Mouse (Mus musculus) thymus, adult 2 months (tissue): ENCODE results near the gene Pde10a. TPM values are rescaled to one million over a fixed set of nuclear protein-coding genes. Genes with fewer than 3 reads are reported as not detected.

Source experiments
- DNase-seq: peaks from one replicate; pipeline ENCODE4 v3.0.0; 2021
- H3K27ac ChIP-seq: fragments of 200-500 bp; 2 replicates; pipeline ENCODE4 v1.5.1; 2012; ENCODE audit warnings: low read length, control low read depth; ENCODE audit not compliant: control insufficient read depth, insufficient read depth
- H3K27me3 ChIP-seq: fragments of 200-500 bp; 2 replicates; pipeline ENCODE4 v1.6.1; 2012; ENCODE audit warnings: mild to moderate bottlenecking, low read length, moderate library complexity, mixed read lengths; ENCODE audit not compliant: control insufficient read depth, insufficient read depth
- H3K36me3 ChIP-seq: fragments of 200-500 bp; 2 replicates; pipeline ENCODE4 v1.6.1; 2012; ENCODE audit warnings: mild to moderate bottlenecking, low read length, moderate library complexity; ENCODE audit not compliant: control insufficient read depth, insufficient read depth
- H3K4me1 ChIP-seq: fragments of 200-500 bp; replicated peaks from 2 replicates; pipeline ENCODE4 v1.6.1; 2012; ENCODE audit warnings: low read length; ENCODE audit not compliant: control insufficient read depth, insufficient read depth
- H3K4me3 ChIP-seq: fragments of 200-500 bp; 2 replicates; pipeline ENCODE4 v1.5.1; 2012; ENCODE audit warnings: mild to moderate bottlenecking, low read length, control low read depth, moderate library complexity; ENCODE audit not compliant: control insufficient read depth, insufficient read depth
- CTCF ChIP-seq: fragments of 200-500 bp; IDR thresholded peaks from 2 replicates; pipeline ENCODE4 v1.5.1; 2012; ENCODE audit warnings: mild to moderate bottlenecking, control low read depth, low read length, moderate library complexity, borderline replicate concordance; ENCODE audit not compliant: control insufficient read depth, poor library complexity, insufficient read depth; ENCODE audit errors: extremely low read depth
- POLR2A ChIP-seq: fragments of 200-500 bp; IDR thresholded peaks from 2 replicates; pipeline ENCODE4 v1.6.1; 2012; ENCODE audit warnings: mild to moderate bottlenecking, low read length, control low read depth, moderate library complexity; ENCODE audit not compliant: control insufficient read depth, poor library complexity, insufficient read depth; ENCODE audit errors: extremely low read depth
- WGBS: fragments of 180-500 bp; shearing (Covaris S2); methylation state at CpG from one replicate; pipeline ENCODE4 v1.1.7; 2018; 5-methylcytosine and 5-hydroxymethylcytosine counted together
- polyA plus RNA-seq: library from polyadenylated mRNA; depleted of rRNA; stranded (reverse); fragments of >200 nt; gene quantifications from 2 replicates; pipeline ENCODE4 v1.2.3, GENCODE M21; 2012

Pde10a gene
- polyA plus RNA-seq, 1 experiment, result 4.8 TPM

DNA sequence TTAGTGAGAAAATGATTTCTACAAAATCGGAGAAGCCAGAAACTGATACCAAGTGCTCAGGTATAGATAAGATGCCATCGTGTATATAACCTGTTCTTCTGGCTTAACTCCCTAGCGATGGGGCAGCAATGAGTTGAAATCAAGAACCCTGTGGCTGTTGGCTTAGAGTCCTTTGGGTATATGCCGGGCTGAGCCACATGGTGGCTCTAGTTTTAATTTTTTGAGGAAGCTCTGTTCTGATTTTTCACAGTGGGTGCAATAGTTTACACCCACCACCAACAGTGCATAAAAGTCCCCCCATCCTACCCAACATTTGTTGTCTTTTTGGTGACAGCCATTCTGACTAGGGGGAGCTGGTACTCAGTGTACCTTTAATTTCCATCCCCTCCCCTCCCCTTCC lies 112.0 kb downstream of the Pde10a start:
- Histone ChIP-seq H3K4me1 (no peaks in the 10 kb centered on the region), H3K27ac (no peak overlapping the region), H3K36me3 (no peaks in the 10 kb centered on the region), H3K4me3 (no peak overlapping the region), H3K27me3 (no peaks in the 10 kb centered on the region)
- no peak for DNase-seq
- no peak for TF ChIP-seq POLR2A
- TF ChIP-seq CTCF, result no peak
- WGBS, result 59% methylated on average over 4 of the region's 4 CpGs

DNA sequence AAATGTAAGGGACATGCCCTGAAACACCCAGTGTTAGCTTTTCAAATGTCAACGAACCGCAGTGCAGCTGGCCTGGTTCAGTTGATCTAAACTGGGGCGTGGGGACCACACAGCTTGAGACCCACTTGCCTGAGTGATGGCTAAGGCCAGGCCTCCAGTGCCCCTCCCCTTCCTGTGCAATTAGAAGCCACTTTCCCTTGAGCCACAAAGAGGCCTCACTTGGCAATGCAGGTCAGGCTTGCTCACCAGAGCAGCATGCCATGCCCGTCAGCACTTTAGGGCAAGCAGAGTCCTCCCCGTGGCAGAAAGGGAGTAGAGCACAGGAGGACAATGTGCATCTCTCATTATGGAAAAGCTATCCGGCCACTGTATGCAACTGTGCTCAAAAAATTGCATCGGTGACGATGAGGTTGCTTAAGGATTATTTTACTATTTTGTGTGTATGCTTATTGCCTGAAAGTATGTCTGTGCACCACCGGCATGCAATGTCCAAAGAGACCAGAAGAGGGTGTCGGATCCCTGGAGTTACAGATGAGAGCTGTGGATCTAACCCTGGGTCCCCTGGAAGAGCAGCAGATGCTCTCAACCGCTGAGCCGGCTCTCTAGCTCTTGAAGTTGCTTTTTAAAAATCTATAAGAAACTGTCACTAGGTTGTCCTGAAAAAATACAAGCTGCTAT lies 114.7 kb downstream of the Pde10a start:
- no peak for TF ChIP-seq POLR2A
- Histone ChIP-seq H3K27me3 (no peaks in the 10 kb centered on the region), H3K36me3 (no peaks in the 10 kb centered on the region), H3K4me3 (no peak overlapping the region), H3K27ac (no peak overlapping the region), H3K4me1 (no peaks in the 10 kb centered on the region)
- 92% methylated on average over 12 of the region's 12 CpGs for WGBS
- DNase-seq, result no peak

DNA sequence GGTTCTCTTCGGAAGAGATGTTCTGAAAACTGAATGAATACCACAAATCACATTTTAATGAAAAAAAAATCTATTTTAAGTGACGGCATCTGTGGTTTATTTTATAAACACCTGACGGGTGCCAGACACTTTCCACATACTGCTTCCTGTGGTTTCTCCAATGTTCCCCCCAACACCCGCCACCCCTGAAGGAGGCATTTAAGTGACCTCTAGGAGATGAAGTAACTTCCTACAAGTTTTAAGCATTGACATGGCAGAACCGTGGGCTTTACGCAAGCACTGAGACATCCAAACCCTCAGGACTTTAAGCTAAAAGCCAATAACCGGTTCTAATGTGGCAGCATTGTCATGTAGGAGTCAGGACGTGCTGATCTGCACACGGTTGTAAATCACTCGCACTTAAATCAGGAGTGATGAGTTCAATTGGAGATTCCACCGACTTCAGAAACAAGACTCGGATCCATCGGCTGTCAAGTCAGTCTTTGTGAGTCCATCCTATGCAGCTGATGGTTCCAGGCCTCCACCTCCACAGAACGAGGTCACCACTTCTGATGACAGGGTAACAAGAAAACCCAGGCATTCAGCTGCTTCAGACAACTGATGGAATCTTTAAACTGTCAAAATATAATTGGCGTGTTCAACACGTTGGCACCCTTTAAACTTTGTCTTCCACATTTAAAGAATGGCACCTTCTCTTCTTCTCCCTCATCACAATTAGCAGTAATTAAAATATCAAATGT lies 115.7 kb downstream of the Pde10a start:
- Histone ChIP-seq H3K4me3 (no peak overlapping the region), H3K4me1 (no peaks in the 10 kb centered on the region), H3K27me3 (no peaks in the 10 kb centered on the region), H3K27ac (no peak overlapping the region), H3K36me3 (no peaks in the 10 kb centered on the region)
- whole genome bisulfite sequencing, result 30% methylated on average over 16 of the region's 16 CpGs
- TF ChIP-seq CTCF (no peak), POLR2A (no peak)
- no peak for DNase-seq

DNA sequence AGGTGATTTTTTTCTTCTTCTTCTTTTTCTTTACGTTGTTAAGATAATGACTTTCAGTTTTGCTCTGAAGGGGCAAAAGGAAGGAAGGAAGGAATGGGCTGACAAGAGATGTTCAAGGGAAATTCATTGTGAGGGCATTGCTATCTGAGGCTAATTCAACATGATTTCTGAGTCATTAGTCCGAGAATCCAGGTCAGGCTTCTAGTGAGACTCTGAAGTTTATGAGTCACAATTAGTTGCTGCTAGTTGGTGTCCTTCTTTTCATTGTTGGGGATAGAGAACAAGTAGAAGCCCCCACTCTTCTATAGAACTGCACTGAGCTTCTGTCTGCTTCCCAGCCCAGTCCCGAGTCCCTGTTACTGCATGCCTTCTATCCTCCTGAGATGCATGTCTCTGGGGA lies 116.3 kb downstream of the Pde10a start:
- no peaks in the 10 kb centered on the region for H3K27me3 ChIP-seq
- no peaks in the 10 kb centered on the region for H3K36me3 ChIP-seq
- no peaks in the 10 kb centered on the region for H3K4me1 ChIP-seq
- no peak for DNase-seq
- WGBS, result 33% methylated on average over 3 of the region's 3 CpGs
- no peak for TF ChIP-seq POLR2A
- no peak for TF ChIP-seq CTCF
- no peak overlapping the region for H3K4me3 ChIP-seq
- H3K27ac ChIP-seq, result no peak overlapping the region

DNA sequence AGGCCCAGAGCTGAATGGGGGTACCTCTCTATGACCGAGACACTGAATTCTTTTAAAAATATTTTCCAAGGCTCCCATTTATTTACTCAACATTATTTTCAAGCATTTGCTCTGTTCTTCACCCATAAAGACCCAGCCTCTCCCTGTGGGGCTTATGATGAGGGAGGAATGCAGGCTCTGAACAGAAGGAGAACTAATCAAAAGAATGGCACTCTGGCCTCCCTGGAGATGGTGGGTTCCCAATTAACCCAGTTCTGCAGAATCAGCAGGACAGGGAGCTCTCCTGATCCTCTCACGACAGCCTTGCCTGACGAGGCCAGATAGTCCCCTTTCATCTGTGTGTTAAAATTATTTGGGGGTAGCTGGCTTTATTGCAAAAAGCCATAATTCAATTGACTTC lies 117.2 kb downstream of the Pde10a start:
- DNase-seq, result no peak
- Histone ChIP-seq H3K27me3 (no peaks in the 10 kb centered on the region), H3K4me3 (no peak overlapping the region), H3K36me3 (no peaks in the 10 kb centered on the region), H3K4me1 (no peaks in the 10 kb centered on the region), H3K27ac (no peak overlapping the region)
- TF ChIP-seq CTCF (no peak), POLR2A (no peak)
- 67% methylated on average over 3 of the region's 3 CpGs for WGBS

GRCm38 (mm10) chr17:8647372-8647871 lies 122.2 kb downstream of the Pde10a start:
- Histone ChIP-seq H3K27ac (no peak overlapping the region), H3K36me3 (no peaks in the 10 kb centered on the region), H3K4me1 (no peaks in the 10 kb centered on the region), H3K4me3 (no peak overlapping the region), H3K27me3 (no peaks in the 10 kb centered on the region)
- TF ChIP-seq POLR2A (no peak), CTCF (no peak)
- no peak for DNase-seq
- 81% methylated on average over 8 of the region's 8 CpGs for WGBS
